Mouse (Mus musculus): Measurements from ENCODE around the gene Timm8b. TPM values are rescaled to one million over a fixed set of nuclear protein-coding genes. Genes with fewer than 3 reads are reported as not detected.
A peak's percentile ranks its signal among the peaks of the same experiment; 100 is the strongest.
"Not testable (repeated sequence)": the region's sequence is repeated elsewhere in the genome, so short reads cannot be mapped to it uniquely, and the experiment has no call there.

Gene Timm8b
- total RNA-seq, 2 experiments from 2014 or later: 184 to 202 TPM

- DNase-seq: peak in 1 of 2 experiments; percentile 17
- intact Hi-C loops (cut with DNase I): no loop called here
Measured at GRCm38 (mm10) chr9:50596973-50597372, 6.7 kb upstream of the Timm8b start.

GRCm38 (mm10) chr9:50601536-50601935, 2.2 kb upstream of the Timm8b start:
- no peak for DNase-seq
- intact Hi-C loops (cut with DNase I): no loop called here

GRCm38 (mm10) chr9:50602055-50602845, 1.5 kb upstream of the Timm8b start:
- no peak for DNase-seq
- intact Hi-C loops (cut with DNase I): no loop called here

- intact Hi-C loops (cut with DNase I): no loop called here
- no peak for DNase-seq
Measured at GRCm38 (mm10) chr9:50603998-50604324, 251 bp downstream of the Timm8b start.

GRCm38 (mm10) chr9:50604338-50604737, 628 bp downstream of the Timm8b start:
- intact Hi-C loops (cut with DNase I): no loop called here

GRCm38 (mm10) chr9:50612115-50612514, 8.4 kb downstream of the Timm8b start:
- DNase-seq: no peak
- intact Hi-C loops (cut with DNase I): no loop called here

More at GRCm38 (mm10) chr9:50604338-50604737, 628 bp downstream of the Timm8b start:
- DNase-seq: no peak

GRCm38 (mm10) chr9:50616161-50616560, 12.5 kb downstream of the Timm8b start:
- intact Hi-C loops (cut with DNase I): loop anchor here (2.0 kb wide), 1 partner anchor 43 kb away; the partner anchor contains the start of gene Dlat
- no peak for DNase-seq

- intact Hi-C loops (cut with DNase I): loop anchor here (2.0 kb wide), 1 partner anchor 42 kb away; the partner anchor contains the start of gene Dlat
- DNase-seq: peak; percentile 80 to 90
Measured at GRCm38 (mm10) chr9:50616766-50617603, 13.3 kb downstream of the Timm8b start, which contains the start of the genes Pih1d2 and Nkapd1. Pih1d2 (plus strand) TSS chr9:50617321. Nkapd1 (minus strand) TSS chr9:50617464.

GRCm38 (mm10) chr9:50617794-50618330, 14.2 kb downstream of the Timm8b start:
- intact Hi-C loops (cut with DNase I): loop anchor here (2.0 kb wide), 1 partner anchor 41 kb away; the partner anchor contains the start of gene Dlat
- DNase-seq: no peak

GRCm38 (mm10) chr9:50630903-50631302, 27.2 kb downstream of the Timm8b start:
- intact Hi-C loops (cut with DNase I); DNase-seq: not testable (repeated sequence)

- no peak for DNase-seq
Measured at GRCm38 (mm10) chr9:50632016-50632688, 28.4 kb downstream of the Timm8b start.

GRCm38 (mm10) chr9:50633059-50633458, 29.3 kb downstream of the Timm8b start:
- no peak for DNase-seq
- intact Hi-C loops (cut with DNase I): no loop called here

More at GRCm38 (mm10) chr9:50632016-50632688, 28.4 kb downstream of the Timm8b start:
- intact Hi-C loops (cut with DNase I): no loop called here

GRCm38 (mm10) chr9:50634270-50634669, 30.6 kb downstream of the Timm8b start:
- no peak for DNase-seq
- intact Hi-C loops (cut with DNase I): no loop called here

- DNase-seq: no peak
- intact Hi-C loops (cut with DNase I): no loop called here
Measured at GRCm38 (mm10) chr9:50646826-50647370, 43.2 kb downstream of the Timm8b start.

GRCm38 (mm10) chr9:50650503-50650902, 46.8 kb downstream of the Timm8b start:
- intact Hi-C loops (cut with DNase I): no loop called here
- DNase-seq: no peak

Other genes with a start within 250 kb of the Timm8b start
- not detected for gene Plet1, start 109.4 kb upstream of the Timm8b start, total RNA-seq (2021)
- 10 to 100 TPM in 1 of 2 experiments, 1 to 10 TPM in 1; 9.5 to 10.0 TPM for gene Pts, start 75.2 kb upstream of the Timm8b start, total RNA-seq (2021)
- gene Il18, start 49.1 kb upstream of the Timm8b start, total RNA-seq (2021): 1 to 10 TPM in 1 of 2 experiments, under 1 TPM in 1; 0.87 to 1.4 TPM
- under 1 TPM in 1 of 2 experiments, not detected in 1; 0.36 TPM for gene Bco2, start 48.7 kb upstream of the Timm8b start, total RNA-seq (2021)
- gene Tex12, start 42.6 kb upstream of the Timm8b start, total RNA-seq (2021): not detected
- 100 to 1,000 TPM; 313 to 336 TPM for gene Sdhd, start 98 bp upstream of the Timm8b start, total RNA-seq (2021)
- under 1 TPM in 1 of 2 experiments, not detected in 1; 0.96 TPM for gene Pih1d2, start 13.4 kb downstream of the Timm8b start, total RNA-seq (2021)
- gene Nkapd1, start 13.6 kb downstream of the Timm8b start, total RNA-seq (2021): 10 to 100 TPM in 1 of 2 experiments, 1 to 10 TPM in 1; 8.1 to 11.4 TPM
- gene Dlat, start 55.9 kb downstream of the Timm8b start, total RNA-seq (2021): 100 to 1,000 TPM; 207 to 232 TPM
- gene Dixdc1, start 135.6 kb downstream of the Timm8b start, total RNA-seq (2021): 1 to 10 TPM; 1.4 to 3.5 TPM
- 1 to 10 TPM; 1.8 to 4.2 TPM for gene 2310030G06Rik, start 142.6 kb downstream of the Timm8b start, total RNA-seq (2021)
- gene Cryab, start 147.4 kb downstream of the Timm8b start, total RNA-seq (2021): 1,000 to 10,000 TPM; 1,018 to 1,083 TPM
- 100 to 1,000 TPM; 118 to 134 TPM for gene Hspb2, start 148.4 kb downstream of the Timm8b start, total RNA-seq (2021)
- 1 to 10 TPM; 4.3 to 4.6 TPM for gene Fdxacb1, start 164.3 kb downstream of the Timm8b start, total RNA-seq (2021)
- 10 to 100 TPM in 1 of 2 experiments, 1 to 10 TPM in 1; 7.1 to 10.2 TPM for gene Alg9, start 171.1 kb downstream of the Timm8b start, total RNA-seq (2021)
- gene 1110032A03Rik, start 171.6 kb downstream of the Timm8b start, total RNA-seq (2021): 10 to 100 TPM in 1 of 2 experiments, 1 to 10 TPM in 1; 9.8 to 11.2 TPM
- gene Ppp2r1b, start 241.4 kb downstream of the Timm8b start, total RNA-seq (2021): 1 to 10 TPM; 4.9 to 5.9 TPM